Mouse (Mus musculus) embryo, embryonic 11.5 days (tissue): Measurements from ENCODE around the gene Auh.

Experiments used
- DNase-seq: peaks from one replicate; pipeline ENCODE4 v3.0.0-alpha.2; 2012; ENCODE audit warnings: low read depth, low spot score

The Auh gene

GRCm38 (mm10) chr13:52924457-52924856, 5.0 kb downstream of the Auh start:
- DNase-seq: no peak

- no peak for DNase-seq
Observed at GRCm38 (mm10) chr13:52921966-52922365, 7.5 kb downstream of the Auh start.

- no peak for DNase-seq
Observed at GRCm38 (mm10) chr13:52921065-52921825, 8.2 kb downstream of the Auh start.

- DNase-seq: no peak
Observed at GRCm38 (mm10) chr13:52919790-52920352, 9.6 kb downstream of the Auh start.

GRCm38 (mm10) chr13:52918333-52918732, 11.1 kb downstream of the Auh start:
- no peak for DNase-seq

- DNase-seq: no peak
Observed at GRCm38 (mm10) chr13:52914591-52915110, 14.8 kb downstream of the Auh start.

GRCm38 (mm10) chr13:52913926-52914325, 15.6 kb downstream of the Auh start:
- DNase-seq: no peak

- no peak for DNase-seq
Observed at GRCm38 (mm10) chr13:52912495-52912894, 17.0 kb downstream of the Auh start.

GRCm38 (mm10) chr13:52911259-52911658, 18.2 kb downstream of the Auh start:
- DNase-seq: no peak

GRCm38 (mm10) chr13:52906296-52906695, 23.2 kb downstream of the Auh start:
- DNase-seq: no peak

GRCm38 (mm10) chr13:52904175-52904574, 25.3 kb downstream of the Auh start:
- no peak for DNase-seq

GRCm38 (mm10) chr13:52903767-52904166, 25.7 kb downstream of the Auh start:
- no peak for DNase-seq

GRCm38 (mm10) chr13:52902517-52902916, 27.0 kb downstream of the Auh start:
- DNase-seq: no peak

- no peak for DNase-seq
Observed at GRCm38 (mm10) chr13:52899664-52900063, 29.8 kb downstream of the Auh start.

- DNase-seq: no peak
Observed at GRCm38 (mm10) chr13:52897806-52898205, 31.7 kb downstream of the Auh start.

- DNase-seq: no peak
Observed at GRCm38 (mm10) chr13:52892791-52893190, 36.7 kb downstream of the Auh start.

GRCm38 (mm10) chr13:52892065-52892503, 37.4 kb downstream of the Auh start:
- no peak for DNase-seq

- no peak for DNase-seq
Observed at GRCm38 (mm10) chr13:52890313-52890712, 39.2 kb downstream of the Auh start.

GRCm38 (mm10) chr13:52886779-52887178, 42.7 kb downstream of the Auh start:
- DNase-seq: no peak

GRCm38 (mm10) chr13:52883960-52884326, 45.5 kb downstream of the Auh start:
- DNase-seq: no peak

GRCm38 (mm10) chr13:52883084-52883959, 46.2 kb downstream of the Auh start:
- DNase-seq: no peak

GRCm38 (mm10) chr13:52880386-52880785, 49.1 kb downstream of the Auh start:
- DNase-seq: no peak
